Mouse (Mus musculus): Measurements from ENCODE around the gene Rae1. TPM values are rescaled to one million over a fixed set of nuclear protein-coding genes. Genes with fewer than 3 reads are reported as not detected.
A peak's percentile ranks its signal among the peaks of the same experiment; 100 is the strongest.

Gene Rae1
- polyA plus RNA-seq, 1 experiment: 26.3 TPM

DNA sequence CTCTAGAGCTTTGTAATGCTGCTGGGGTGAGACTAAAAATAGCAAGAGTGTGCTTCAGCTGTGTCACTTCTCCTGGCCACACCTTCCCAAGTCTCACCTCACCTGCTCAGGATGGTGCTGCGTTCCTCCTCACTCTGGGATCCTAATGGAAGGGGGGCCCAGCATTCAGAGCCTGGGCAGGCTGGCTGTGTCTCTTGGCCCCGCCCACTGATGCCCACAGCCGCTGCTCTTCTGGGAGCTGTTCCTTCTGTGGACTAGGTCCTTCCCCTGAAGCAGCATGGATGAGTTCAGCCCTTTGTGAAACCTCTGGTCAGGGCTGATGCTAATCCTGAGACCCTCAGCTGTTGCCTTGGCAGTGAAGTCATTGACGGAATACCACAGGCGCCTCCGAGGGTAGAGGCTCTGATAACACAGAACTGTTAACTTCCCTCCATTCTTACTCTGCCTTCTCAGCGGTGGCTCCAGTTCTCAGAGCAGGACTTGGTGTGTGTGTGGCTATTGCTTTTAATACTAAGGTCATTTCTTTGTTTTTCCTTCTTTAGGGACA lies 14.9 kb downstream of the Rae1 start:
- H3K27me3 ChIP-seq (replicated peaks): no peaks in the 10 kb centered on the region
- no peaks in the 10 kb centered on the region for H3K9me3 ChIP-seq
- TF ChIP-seq FLI1 (IDR thresholded peaks at IDR 0.05; ENCODE audit: low read length): no peak
- no peak for TF ChIP-seq GATA1 (IDR thresholded peaks at IDR 0.05; ENCODE audit: borderline replicate concordance, low read length)
- peaks cover 87% of the 10 kb centered on the region for H3K4me1 ChIP-seq
- H3K4me3 ChIP-seq (replicated peaks): peak overlapping the region; percentile 74
- H3K36me3 ChIP-seq (replicated peaks; ENCODE audit: low read length): peaks cover 76% of the 10 kb centered on the region

DNA sequence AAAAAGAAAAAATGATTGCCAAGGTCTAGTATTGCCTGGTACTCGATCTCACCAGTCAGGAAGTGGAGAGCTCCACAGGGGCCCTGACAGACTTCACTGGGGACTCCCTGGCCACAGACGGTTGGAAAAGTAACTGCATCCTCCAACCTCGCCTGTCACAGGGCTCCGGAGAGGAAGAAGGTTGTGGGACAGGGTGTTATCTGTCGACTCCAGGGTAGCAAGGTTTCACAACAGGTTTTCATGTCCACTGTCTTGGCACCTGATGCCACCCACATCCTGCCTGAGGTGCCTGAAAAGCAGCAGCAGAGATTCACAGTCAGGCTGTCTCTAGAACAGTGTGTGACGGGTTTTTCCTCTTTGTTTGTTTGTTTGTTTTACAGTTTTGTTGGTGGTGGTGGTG lies 18.0 kb downstream of the Rae1 start:
- peak overlapping the region; percentile 95 for H3K4me3 ChIP-seq (replicated peaks)
- TF ChIP-seq FLI1 (IDR thresholded peaks at IDR 0.05; ENCODE audit: low read length) (no peak), GATA1 (IDR thresholded peaks at IDR 0.05; ENCODE audit: borderline replicate concordance, low read length) (no peak)
- H3K9me3 ChIP-seq: no peaks in the 10 kb centered on the region
- no peaks in the 10 kb centered on the region for H3K27me3 ChIP-seq (replicated peaks)
- H3K36me3 ChIP-seq (replicated peaks; ENCODE audit: low read length): peaks cover 52% of the 10 kb centered on the region
- peaks cover 87% of the 10 kb centered on the region for H3K4me1 ChIP-seq

- Histone ChIP-seq H3K4me3 (replicated peaks) (peak overlapping the region; percentile 95), H3K4me1 (peaks cover 83% of the 10 kb centered on the region), H3K9me3 (no peaks in the 10 kb centered on the region), H3K27me3 (replicated peaks) (no peaks in the 10 kb centered on the region), H3K36me3 (replicated peaks; ENCODE audit: low read length) (peaks cover 52% of the 10 kb centered on the region)
- TF ChIP-seq FLI1 (IDR thresholded peaks at IDR 0.05; ENCODE audit: low read length) (no peak), GATA1 (IDR thresholded peaks at IDR 0.05; ENCODE audit: borderline replicate concordance, low read length) (no peak)
Measured at GRCm38 (mm10) chr2:173018618-173019017, 18.7 kb downstream of the Rae1 start.

DNA sequence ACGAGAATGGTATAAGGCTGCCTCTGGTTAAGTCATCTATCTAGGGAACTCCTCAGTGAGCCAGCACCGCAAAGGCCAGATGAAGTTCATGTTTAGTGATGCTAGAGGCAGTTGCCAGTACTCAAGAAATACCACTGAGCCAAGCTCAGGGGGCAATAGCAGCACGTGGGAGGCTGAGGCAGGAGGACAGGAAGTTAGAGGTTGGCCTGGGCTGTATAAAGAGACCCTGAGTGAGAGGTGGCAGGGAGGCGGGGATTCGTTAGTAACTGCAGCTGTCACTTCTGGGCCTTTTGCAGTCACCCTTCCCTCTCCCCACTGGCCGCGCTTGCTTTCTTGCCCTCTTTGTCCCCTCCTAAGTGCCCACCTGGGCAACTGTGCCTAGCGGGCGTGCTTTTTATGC lies 19.4 kb downstream of the Rae1 start:
- H3K36me3 ChIP-seq (replicated peaks; ENCODE audit: low read length): peaks cover 52% of the 10 kb centered on the region
- H3K4me1 ChIP-seq: peaks cover 83% of the 10 kb centered on the region
- H3K27me3 ChIP-seq (replicated peaks): no peaks in the 10 kb centered on the region
- H3K4me3 ChIP-seq (replicated peaks): peak overlapping the region; percentile 95
- TF ChIP-seq GATA1 (IDR thresholded peaks at IDR 0.05; ENCODE audit: borderline replicate concordance, low read length) (no peak), FLI1 (IDR thresholded peaks at IDR 0.05; ENCODE audit: low read length) (no peak)
- no peaks in the 10 kb centered on the region for H3K9me3 ChIP-seq

GRCm38 (mm10) chr2:173019790-173020189 lies 19.9 kb downstream of the Rae1 start:
- Histone ChIP-seq H3K4me1 (peaks cover 83% of the 10 kb centered on the region), H3K9me3 (no peaks in the 10 kb centered on the region), H3K4me3 (replicated peaks) (peak overlapping the region; percentile 95), H3K36me3 (replicated peaks; ENCODE audit: low read length) (peaks cover 52% of the 10 kb centered on the region), H3K27me3 (replicated peaks) (no peaks in the 10 kb centered on the region)
- TF ChIP-seq GATA1 (IDR thresholded peaks at IDR 0.05; ENCODE audit: borderline replicate concordance, low read length): no peak
- no peak for TF ChIP-seq FLI1 (IDR thresholded peaks at IDR 0.05; ENCODE audit: low read length)

GRCm38 (mm10) chr2:173020430-173020829 lies 20.5 kb downstream of the Rae1 start, which contains the start of gene Rbm38:
Gene Rbm38, plus strand, starts transcription at chr2:173020498.
- Histone ChIP-seq H3K36me3 (replicated peaks; ENCODE audit: low read length) (peaks cover 52% of the 10 kb centered on the region), H3K4me3 (replicated peaks) (peak within 1 kb of the TSS; percentile 97), H3K9me3 (no peaks in the 10 kb centered on the region), H3K27me3 (replicated peaks) (no peaks in the 10 kb centered on the region), H3K4me1 (peaks cover 83% of the 10 kb centered on the region)
- TF ChIP-seq GATA1 (IDR thresholded peaks at IDR 0.05; ENCODE audit: borderline replicate concordance, low read length) (no peak), FLI1 (IDR thresholded peaks at IDR 0.05; ENCODE audit: low read length) (no peak)

DNA sequence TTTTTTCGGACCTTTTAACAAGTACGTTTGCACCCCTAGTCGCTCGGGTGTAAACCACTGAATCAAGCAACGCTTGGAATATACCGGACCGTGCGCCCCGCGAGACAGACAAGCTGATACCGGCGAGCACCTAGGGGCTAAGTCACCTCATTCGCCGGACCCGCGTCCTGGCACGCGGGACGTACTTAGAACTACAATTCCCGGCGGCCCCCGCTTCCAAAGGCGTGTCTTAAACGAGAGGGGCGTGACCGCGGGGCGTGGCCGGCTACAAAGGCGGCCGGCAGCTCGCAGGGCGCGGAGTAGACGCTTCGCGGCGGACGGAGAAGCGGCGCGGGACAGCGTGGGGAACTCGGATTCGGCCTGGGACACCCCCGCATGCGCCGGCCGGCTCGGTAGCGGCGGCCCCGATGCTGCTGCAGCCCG lies 21.7 kb downstream of the Rae1 start:
- TF ChIP-seq FLI1 (IDR thresholded peaks at IDR 0.05; ENCODE audit: low read length) (no peak), GATA1 (IDR thresholded peaks at IDR 0.05; ENCODE audit: borderline replicate concordance, low read length) (no peak)
- H3K27me3 ChIP-seq (replicated peaks): no peaks in the 10 kb centered on the region
- H3K4me3 ChIP-seq (replicated peaks): peak overlapping the region; percentile 97
- H3K36me3 ChIP-seq (replicated peaks; ENCODE audit: low read length): peaks cover 52% of the 10 kb centered on the region
- H3K4me1 ChIP-seq: peaks cover 83% of the 10 kb centered on the region
- no peaks in the 10 kb centered on the region for H3K9me3 ChIP-seq

DNA sequence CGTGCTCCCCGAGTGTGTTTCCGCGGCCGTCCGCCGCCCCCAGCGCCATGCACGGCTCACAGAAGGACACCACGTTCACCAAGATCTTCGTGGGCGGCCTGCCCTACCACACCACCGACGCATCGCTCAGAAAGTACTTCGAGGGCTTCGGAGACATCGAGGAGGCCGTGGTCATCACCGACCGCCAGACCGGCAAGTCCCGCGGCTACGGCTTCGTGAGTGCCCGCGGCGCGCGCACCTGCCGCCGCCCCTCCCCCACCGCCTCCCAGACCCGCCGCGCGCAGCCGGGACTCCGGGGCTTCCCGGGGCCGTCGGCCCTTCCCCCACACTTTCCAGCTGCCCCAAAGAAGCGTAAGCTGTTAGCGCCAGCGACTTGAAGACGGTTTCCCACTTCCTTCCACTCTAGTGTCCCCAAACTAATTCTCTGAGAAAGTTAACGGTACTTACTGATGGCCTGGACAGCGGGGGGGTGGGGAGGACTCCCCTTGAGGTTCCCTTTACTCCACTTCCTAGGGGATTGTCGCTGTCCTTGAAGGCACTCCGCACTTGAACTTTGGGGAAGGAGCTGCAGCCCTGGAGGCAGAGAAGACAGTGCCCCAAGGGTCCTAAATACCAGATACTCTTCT lies 22.3 kb downstream of the Rae1 start:
- no peak for TF ChIP-seq GATA1 (IDR thresholded peaks at IDR 0.05; ENCODE audit: borderline replicate concordance, low read length)
- no peak for TF ChIP-seq FLI1 (IDR thresholded peaks at IDR 0.05; ENCODE audit: low read length)
- no peaks in the 10 kb centered on the region for H3K9me3 ChIP-seq
- H3K36me3 ChIP-seq (replicated peaks; ENCODE audit: low read length): peaks cover 52% of the 10 kb centered on the region
- no peaks in the 10 kb centered on the region for H3K27me3 ChIP-seq (replicated peaks)
- peak overlapping the region; percentile 97 for H3K4me3 ChIP-seq (replicated peaks)
- H3K4me1 ChIP-seq: peaks cover 83% of the 10 kb centered on the region

GRCm38 (mm10) chr2:173022813-173023212 lies 22.9 kb downstream of the Rae1 start:
- TF ChIP-seq GATA1 (IDR thresholded peaks at IDR 0.05; ENCODE audit: borderline replicate concordance, low read length): no peak
- no peak for TF ChIP-seq FLI1 (IDR thresholded peaks at IDR 0.05; ENCODE audit: low read length)
- peaks cover 83% of the 10 kb centered on the region for H3K4me1 ChIP-seq

GRCm38 (mm10) chr2:173023371-173023851 lies 23.5 kb downstream of the Rae1 start:
- peaks cover 83% of the 10 kb centered on the region for H3K4me1 ChIP-seq
- no peaks in the 10 kb centered on the region for H3K27me3 ChIP-seq (replicated peaks)
- H3K36me3 ChIP-seq (replicated peaks; ENCODE audit: low read length): peaks cover 62% of the 10 kb centered on the region
- peak overlapping the region; percentile 97 for H3K4me3 ChIP-seq (replicated peaks)
- TF ChIP-seq FLI1 (IDR thresholded peaks at IDR 0.05; ENCODE audit: low read length) (no peak), GATA1 (IDR thresholded peaks at IDR 0.05; ENCODE audit: borderline replicate concordance, low read length) (no peak)
- H3K9me3 ChIP-seq: no peaks in the 10 kb centered on the region

More at GRCm38 (mm10) chr2:173022813-173023212, 22.9 kb downstream of the Rae1 start:
- no peaks in the 10 kb centered on the region for H3K9me3 ChIP-seq
- peaks cover 56% of the 10 kb centered on the region for H3K36me3 ChIP-seq (replicated peaks; ENCODE audit: low read length)
- peak overlapping the region; percentile 97 for H3K4me3 ChIP-seq (replicated peaks)
- no peaks in the 10 kb centered on the region for H3K27me3 ChIP-seq (replicated peaks)

Data from megakaryocyte, embryonic 14.5 days (primary cell).